Comparison of ENCODE assay signal across 9 mouse cellular contexts in the genomic region with DNA sequence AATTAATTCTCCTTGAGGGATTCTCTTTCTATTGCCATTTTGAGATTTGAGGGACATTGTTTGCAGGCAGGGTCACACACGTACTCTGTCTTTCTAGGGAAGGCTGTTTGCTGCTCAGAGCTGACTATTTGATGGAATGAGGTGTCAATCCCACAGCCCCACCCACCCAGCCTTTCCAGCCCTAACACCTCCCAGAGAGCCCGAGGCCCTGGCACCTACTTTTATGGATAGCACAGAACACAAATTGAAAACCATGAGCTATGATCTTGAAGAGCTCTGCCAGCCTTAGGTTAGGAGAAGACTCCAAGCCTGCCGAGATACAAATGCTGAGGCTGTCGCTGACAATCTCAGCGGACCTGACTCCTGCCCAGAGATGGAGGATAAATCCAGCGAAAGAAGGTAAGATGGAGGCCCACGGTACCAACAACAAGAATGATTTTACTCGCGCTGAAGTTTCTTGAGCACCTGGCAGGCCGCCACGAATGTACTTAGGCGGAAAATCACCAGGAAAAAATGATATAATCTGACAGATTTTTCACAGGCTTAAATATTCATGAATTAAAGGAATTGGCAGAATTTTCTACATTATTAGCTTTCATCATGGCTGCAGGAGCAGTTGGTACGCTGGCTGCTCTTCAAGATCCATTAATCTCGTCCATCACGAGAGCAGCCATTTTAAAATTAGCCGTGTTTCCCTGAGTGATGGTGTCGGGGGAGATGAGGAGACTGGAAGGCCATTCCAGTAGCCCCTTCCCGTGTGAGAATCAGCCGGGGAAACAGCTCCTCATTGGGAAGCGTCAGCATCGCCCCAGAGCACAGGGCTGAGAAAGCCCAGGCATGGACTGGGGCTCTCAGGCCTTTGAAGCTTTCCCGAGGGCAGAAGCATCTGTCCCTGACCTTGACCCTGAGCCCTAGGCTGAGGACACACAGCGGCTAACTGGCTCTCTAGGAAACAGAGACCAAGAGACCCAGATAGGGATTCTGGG.
DNase-seq lines count a peak whose midpoint lies in the region; ATAC-seq and TF ChIP-seq lines count a peak whose summit lies in the region.
"Had no signal": no experiment of that assay in that cellular context is flagged by ENCODE, and none has a peak within 500 bp of the region (broad histone marks: within the 10 kb centered on the region; RNA-seq: fewer than 3 reads in every experiment).

No protein-coding gene starts in this region.

- no peaks in the 10 kb centered on the region for H3K36me3 ChIP-seq in heart, embryonic 16.5 days (ENCODE audit: control insufficient read depth, insufficient read depth)
- no peaks in the 10 kb centered on the region for H3K36me3 ChIP-seq in stomach, postnatal 0 days (ENCODE audit: control insufficient read depth, insufficient read depth, low read length)

- no peak for DNase-seq in heart, adult 18-20 months
- DNase-seq in right cerebral cortex, postnatal 10 days (ENCODE audit: low spot score in 2 of 2) = peak; percentile 65 to 67
- no peak for DNase-seq in right cerebral cortex, postnatal 25 days
- peak; percentile 53 to 69 for DNase-seq in layer of hippocampus, postnatal 14 days (ENCODE audit: low spot score in 2 of 2)
- DNase-seq in stomach, postnatal 0 days (ENCODE audit: low spot score) = no peak
- no peak for DNase-seq in gastrocnemius, adult 18-20 months (ENCODE audit: low spot score)
- DNase-seq in left cerebral cortex, adult 11 months (ENCODE audit: low spot score) = no peak

- WGBS in heart, embryonic 16.5 days = 67% methylated on average over 23 of the region's 23 CpGs
- WGBS in stomach, postnatal 0 days = 57% methylated on average over 23 of the region's 23 CpGs

- H3K4me1 ChIP-seq in heart, embryonic 16.5 days (ENCODE audit: control insufficient read depth, insufficient read depth, low read length) = no peaks in the 10 kb centered on the region; the same call in 1 of the 2 replicates
- H3K4me1 ChIP-seq in stomach, postnatal 0 days (replicated peaks; ENCODE audit: control insufficient read depth, insufficient read depth) = 0 out of 2 replicates have a peak, but pooled peaks cover 4% of the 10 kb centered on the region
- H3K4me1 ChIP-seq: megakaryocyte, embryonic 14.5 days had no signal

- peak overlapping the region; percentile 23; the same call in 1 of the 2 replicates for H3K27ac ChIP-seq in heart, embryonic 16.5 days (ENCODE audit: low read length)
- peak overlapping the region; percentile 69; the same call in 1 of the 2 replicates for H3K27ac ChIP-seq in stomach, postnatal 0 days (replicated peaks)

- TF ChIP-seq CTCF in stomach, postnatal 0 days (IDR thresholded peaks at IDR 0.05; ENCODE audit: low read depth) = no peak

- TF ChIP-seq EP300 in stomach, postnatal 0 days (optimal IDR thresholded peaks at IDR 0.05) = no peak

- peaks cover 28% of the 10 kb centered on the region for H3K27me3 ChIP-seq in heart, embryonic 16.5 days (ENCODE audit: control insufficient read depth, insufficient read depth, low read length)
- H3K27me3 ChIP-seq in stomach, postnatal 0 days (ENCODE audit: control insufficient read depth, insufficient read depth, low read length) = no peaks in the 10 kb centered on the region

- ATAC-seq in heart, embryonic 16.5 days (replicated peaks; ENCODE audit: extremely low read depth, insufficient read depth, low FRiP score) = no peak
- no peak for ATAC-seq in stomach, postnatal 0 days (ENCODE audit: low FRiP score, low TSS enrichment)

- H3K4me2 ChIP-seq in heart, embryonic 16.5 days (ENCODE audit: low read depth, low read length) = no peak overlapping the region
- H3K4me2 ChIP-seq in stomach, postnatal 0 days (replicated peaks; ENCODE audit: low read depth) = no peak overlapping the region; the same call in 1 of the 2 replicates

- H3K9ac ChIP-seq in heart, embryonic 16.5 days (ENCODE audit: low read length) = no peak overlapping the region
- no peak overlapping the region for H3K9ac ChIP-seq in stomach, postnatal 0 days (ENCODE audit: low read length)

- H3K4me3 ChIP-seq in heart, embryonic 16.5 days (ENCODE audit: low read length) = no peak overlapping the region
- no peak overlapping the region for H3K4me3 ChIP-seq in stomach, postnatal 0 days (ENCODE audit: low read depth, low read length)

- no peaks in the 10 kb centered on the region for H3K9me3 ChIP-seq in heart, embryonic 16.5 days (replicated peaks; ENCODE audit: control insufficient read depth, low read length)
- H3K9me3 ChIP-seq in stomach, postnatal 0 days (ENCODE audit: control insufficient read depth, low read length) = no peaks in the 10 kb centered on the region
- H3K9me3 ChIP-seq: megakaryocyte, embryonic 14.5 days had no signal

Comparison
In these comparisons a context has a peak if more than half of its experiments do, and no peak if none do; other contexts are left out.
1. DNase-seq: peak in right cerebral cortex, postnatal 10 days (2 of 2) and layer of hippocampus, postnatal 14 days (2 of 2); none in heart, adult 18-20 months (0 of 2), right cerebral cortex, postnatal 25 days (single experiment), stomach, postnatal 0 days (single experiment), gastrocnemius, adult 18-20 months (single experiment) and left cerebral cortex, adult 11 months (single experiment).